Mouse (Mus musculus) ES-E14 (cell line): ENCODE data around the gene Gid8.

Experiments used
- CHD2 ChIP-seq: IDR thresholded peaks from 2 replicates; pipeline ENCODE4 v1.6.1; 2014; ENCODE audit warnings: mild to moderate bottlenecking, low read depth, low read length, inconsistent platforms
- HCFC1 ChIP-seq: IDR thresholded peaks from 2 replicates; pipeline ENCODE4 v1.6.1; 2012; ENCODE audit warnings: low read length, inconsistent platforms, borderline replicate concordance; ENCODE audit not compliant: insufficient read depth
- ZNF384 ChIP-seq: IDR thresholded peaks from 2 replicates; pipeline ENCODE4 v1.6.1; 2012; ENCODE audit warnings: low read depth, low read length, inconsistent platforms

DNA sequence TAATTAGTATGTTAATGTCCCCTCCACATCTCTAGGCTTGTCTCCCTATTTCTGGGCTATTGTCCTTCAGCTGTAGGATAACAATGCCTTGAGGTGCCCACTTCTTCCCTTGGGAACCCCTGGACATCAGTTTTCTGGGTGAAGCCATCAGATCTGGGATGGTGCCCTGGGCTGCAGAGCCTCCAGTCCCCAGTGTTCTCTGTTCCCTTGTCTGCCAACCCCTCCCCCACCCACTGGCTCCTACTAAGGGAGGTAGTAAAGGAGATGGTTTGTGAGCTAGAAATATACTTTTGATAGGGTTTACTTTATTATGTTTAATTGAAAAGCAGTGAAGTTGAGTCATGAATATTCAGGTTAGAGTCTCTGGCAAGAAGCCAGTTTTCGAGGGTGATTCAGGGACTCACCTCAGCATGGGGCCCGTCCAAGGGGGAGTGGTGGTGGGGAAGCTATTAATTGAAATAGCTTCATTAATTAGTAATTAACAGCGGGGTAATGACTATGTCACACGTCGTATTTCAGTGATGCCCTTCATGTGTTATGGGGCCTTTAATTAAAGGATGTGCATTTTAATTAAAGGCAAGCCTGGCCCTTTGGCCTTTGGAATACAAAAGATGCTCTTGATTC lies 36.8 kb downstream of the Gid8 start:
- no peak for TF ChIP-seq ZNF384
- no peak for TF ChIP-seq HCFC1
- no peak for TF ChIP-seq CHD2
